ENCODE assay signal across 9 mouse cellular contexts in genomic region chr17:87570676-87571344, GRCm38 (mm10).
DNase-seq lines count a peak whose midpoint lies in the region; ATAC-seq lines count a peak whose summit lies in the region.
"Had no signal": no experiment of that assay in that cellular context is flagged by ENCODE, and none has a peak within 500 bp of the region (broad histone marks: within the 10 kb centered on the region; RNA-seq: fewer than 3 reads in every experiment).

No protein-coding gene starts in this region.

- DNase-seq in kidney, postnatal 25 days, result no peak
- peak; percentile 56 for DNase-seq in embryo, embryonic 10.5 days (ENCODE audit: low spot score)
- DNase-seq in neural tube, embryonic 10.5 days (ENCODE audit: extremely low spot score, low spot score), result peak; percentile 41
- no peak for DNase-seq in spleen, postnatal 4 days (ENCODE audit: low spot score in 2 of 2)
- DNase-seq in thymus, postnatal 4 days, result no peak
- DNase-seq in spleen, adult 18-20 months, result no peak

- no peaks in the 10 kb centered on the region for H3K9me3 ChIP-seq in kidney, embryonic 15.5 days (replicated peaks)
- no peaks in the 10 kb centered on the region for H3K9me3 ChIP-seq in intestine, embryonic 15.5 days

- 0 out of 2 replicates have a peak, but pooled peaks have one; percentile 9 for ATAC-seq in kidney, embryonic 15.5 days (replicated peaks; ENCODE audit: low FRiP score)
- no peak for ATAC-seq in intestine, embryonic 15.5 days

- no peak overlapping the region for H3K27ac ChIP-seq in kidney, embryonic 15.5 days
- 0 out of 2 replicates have a peak overlapping the region, but pooled peaks have one; percentile 54 for H3K27ac ChIP-seq in intestine, embryonic 15.5 days
- H3K27ac ChIP-seq: macrophage had no signal

- H3K4me3 ChIP-seq in kidney, embryonic 15.5 days (replicated peaks), result no peak overlapping the region
- no peak overlapping the region for H3K4me3 ChIP-seq in intestine, embryonic 15.5 days (replicated peaks)

- WGBS in kidney, embryonic 15.5 days, result 60% methylated on average over 18 of the region's 18 CpGs
- 59% methylated on average over 18 of the region's 18 CpGs for WGBS in intestine, embryonic 15.5 days

- no peaks in the 10 kb centered on the region for H3K36me3 ChIP-seq in kidney, embryonic 15.5 days
- H3K36me3 ChIP-seq in intestine, embryonic 15.5 days, result no peaks in the 10 kb centered on the region

- peaks cover 16% of the 10 kb centered on the region for H3K4me1 ChIP-seq in kidney, embryonic 15.5 days
- peaks cover 18% of the 10 kb centered on the region for H3K4me1 ChIP-seq in intestine, embryonic 15.5 days (replicated peaks)

- H3K9ac ChIP-seq in kidney, embryonic 15.5 days, result no peak overlapping the region
- H3K9ac ChIP-seq in intestine, embryonic 15.5 days, result peak overlapping the region; percentile 26; the same call in 1 of the 2 replicates

- H3K27me3 ChIP-seq in kidney, embryonic 15.5 days, result peaks cover 12% of the 10 kb centered on the region; the same call in 1 of the 2 replicates
- no peaks in the 10 kb centered on the region for H3K27me3 ChIP-seq in intestine, embryonic 15.5 days (replicated peaks)

- peak overlapping the region; percentile 54 for H3K4me2 ChIP-seq in kidney, embryonic 15.5 days
- peak overlapping the region; percentile 54 for H3K4me2 ChIP-seq in intestine, embryonic 15.5 days (replicated peaks)

Comparison
In these comparisons a context has a peak if more than half of its experiments do, and no peak if none do; other contexts are left out.
1. DNase-seq: peak in embryo, embryonic 10.5 days (single experiment) and neural tube, embryonic 10.5 days (single experiment); none in kidney, postnatal 25 days (0 of 2), spleen, postnatal 4 days (0 of 2), thymus, postnatal 4 days (single experiment) and spleen, adult 18-20 months (0 of 2).